Mouse (Mus musculus): ENCODE results near the gene Galnt3. TPM values are rescaled to one million over a fixed set of nuclear protein-coding genes. Genes with fewer than 3 reads are reported as not detected.

Galnt3 gene
- total RNA-seq, 2 experiments from 2014 or later: 9.3 to 12.4 TPM

Other genes with a start within 250 kb of the Galnt3 start
- gene Ttc21b, start 131.6 kb upstream of the Galnt3 start, total RNA-seq (2015): 4.2 and 4.5 TPM in 2 replicates
- gene Ttc21b, start 131.6 kb upstream of the Galnt3 start, total RNA-seq (2017): 6.6 and 7.6 TPM in 2 replicates